Mouse (Mus musculus) stomach, postnatal 0 days (tissue): ENCODE results near the gene Usp22.

Experiments used
- CTCF ChIP-seq: IDR thresholded peaks from 2 replicates; pipeline ENCODE4 v1.5.1; 2016; ENCODE audit warnings: antibody characterized with exemption, low read depth, mild to moderate bottlenecking, moderate library complexity
- EP300 ChIP-seq: optimal IDR thresholded peaks from 2 replicates; pipeline ENCODE3; 2016; ENCODE audit warnings: antibody characterized with exemption

DNA sequence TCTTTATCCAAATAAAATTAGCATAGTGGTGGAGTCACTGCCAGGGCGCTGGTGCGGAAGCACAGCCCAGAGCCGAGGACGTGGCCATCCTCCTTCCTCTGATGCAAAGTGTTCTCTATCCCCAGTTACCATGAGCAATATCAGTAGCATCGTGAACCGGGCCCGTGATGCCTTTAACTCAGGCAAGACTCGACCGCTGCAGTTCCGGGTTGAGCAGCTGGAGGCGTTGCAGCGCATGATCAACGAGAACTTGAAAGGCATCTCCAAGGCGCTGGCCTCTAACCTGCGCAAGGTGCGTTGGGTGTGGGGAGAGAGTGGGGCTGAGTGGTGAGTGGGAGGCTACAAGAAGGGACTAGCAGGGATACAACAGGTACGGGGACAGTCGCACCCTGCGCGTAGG is 37.2 kb upstream of the Usp22 start:
- TF ChIP-seq CTCF: peak; percentile 61
- TF ChIP-seq EP300: no peak
